Mouse (Mus musculus) liver, adult 2 months (tissue): Measurements from ENCODE around the gene Gm10130. TPM values are rescaled to one million over a fixed set of nuclear protein-coding genes. Genes with fewer than 3 reads are reported as not detected.

Experiments used
- polyA plus RNA-seq: library from polyadenylated mRNA; depleted of rRNA; stranded (reverse); fragments of >200 nt; gene quantifications from 2 replicates; pipeline ENCODE4 v1.2.3, GENCODE M21; 2012; rRNA removed
- total RNA-seq: library from RNA; depleted of rRNA; stranded (reverse); fragments of >200 nt; gene quantifications from 2 replicates; pipeline ENCODE4 v1.2.3, GENCODE M21; 2014; rRNA removed

The Gm10130 gene
- total and polyA plus RNA-seq, 2 experiments: not detected

Other genes starting within 250 kb of the Gm10130 start
- gene Zfp120, start 187.0 kb upstream of the Gm10130 start, total RNA-seq: 6.8 and 7.6 TPM in 2 replicates
- 1.5 and 2.5 TPM in 2 replicates for gene Zfp120, start 187.0 kb upstream of the Gm10130 start, polyA plus RNA-seq
- gene Gm10770, start 144.0 kb upstream of the Gm10130 start, total RNA-seq: not detected in 2 replicates
- not detected in 2 replicates for gene Gm10770, start 144.0 kb upstream of the Gm10130 start, polyA plus RNA-seq
- gene Gm14139, start 141.9 kb upstream of the Gm10130 start, total RNA-seq: not detected in 2 replicates
- gene Gm14139, start 141.9 kb upstream of the Gm10130 start, polyA plus RNA-seq: not detected in 2 replicates
- gene Zfp937, start 105.6 kb upstream of the Gm10130 start, total RNA-seq: 2.2 and 3.3 TPM in 2 replicates
- 0.21 and 0.32 TPM in 2 replicates for gene Zfp937, start 105.6 kb upstream of the Gm10130 start, polyA plus RNA-seq
- gene Gm21994, start 68.1 kb upstream of the Gm10130 start, total RNA-seq: 1.1 and 1.9 TPM in 2 replicates
- gene Gm21994, start 68.1 kb upstream of the Gm10130 start, polyA plus RNA-seq: 0.12 TPM in 2 replicates
- gene Gm14124, start 66.2 kb upstream of the Gm10130 start, total RNA-seq: not detected in 2 replicates
- not detected in 2 replicates for gene Gm14124, start 66.2 kb upstream of the Gm10130 start, polyA plus RNA-seq
- gene 3300002I08Rik, start 39.1 kb downstream of the Gm10130 start, total RNA-seq: 3.0 and 3.1 TPM in 2 replicates
- 0.28 and 0.63 TPM in 2 replicates for gene 3300002I08Rik, start 39.1 kb downstream of the Gm10130 start, polyA plus RNA-seq
- 2.6 and 3.6 TPM in 2 replicates for gene Zfp442, start 127.8 kb downstream of the Gm10130 start, total RNA-seq
- 0.06 and 0.09 TPM in 2 replicates for gene Zfp442, start 127.8 kb downstream of the Gm10130 start, polyA plus RNA-seq
- gene Zfp345, start 161.4 kb downstream of the Gm10130 start, total RNA-seq: 0.07 TPM in 1 of 2 replicates, not detected in the other
- gene Zfp345, start 161.4 kb downstream of the Gm10130 start, polyA plus RNA-seq: not detected in 2 replicates
- not detected in 2 replicates for gene Cst7, start 246.7 kb downstream of the Gm10130 start, total RNA-seq
- gene Cst7, start 246.7 kb downstream of the Gm10130 start, polyA plus RNA-seq: 0.27 TPM in 1 of 2 replicates, not detected in the other